Mouse (Mus musculus): ENCODE data around the gene Hsd11b1. TPM values are rescaled to one million over a fixed set of nuclear protein-coding genes. Genes with fewer than 3 reads are reported as not detected.

The Hsd11b1 gene
- total and polyA plus RNA-seq, 3 experiments: 10.5 to 20.9 (median 15.1) TPM

DNA sequence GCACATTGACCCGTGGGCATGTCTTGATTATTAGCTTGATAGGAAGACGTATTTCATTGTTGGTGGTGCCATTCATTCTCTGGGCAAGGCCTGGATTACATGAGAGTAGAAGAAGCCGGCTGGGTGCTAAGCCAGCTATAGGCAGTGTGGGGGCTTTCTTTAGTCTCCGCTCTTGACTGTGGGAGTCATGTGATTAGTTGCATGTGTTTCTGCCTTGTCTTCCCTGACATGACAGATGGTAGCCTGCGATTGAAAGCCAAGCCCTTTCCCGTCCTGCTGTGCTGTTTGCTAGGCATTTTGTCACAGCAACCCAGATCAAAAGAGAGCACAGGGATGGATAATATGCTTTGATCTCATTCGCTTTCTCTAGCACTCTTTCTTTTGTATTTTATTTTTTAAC is 41.5 kb upstream of the Hsd11b1 start:
- Histone ChIP-seq H3K79me2 (replicated peaks; ENCODE audit: control insufficient read depth, insufficient read depth, low read length) (no peaks in the 10 kb centered on the region), H3K9ac (ENCODE audit: low read depth, low read length) (no peak overlapping the region), H3K36me3 (ENCODE audit: control insufficient read depth, insufficient read depth, low read length) (no peaks in the 10 kb centered on the region), H3K4me1 (ENCODE audit: control insufficient read depth, insufficient read depth, low read length) (no peaks in the 10 kb centered on the region), H3K27me3 (ENCODE audit: control insufficient read depth, insufficient read depth, low read length) (no peaks in the 10 kb centered on the region), H3K4me3 (no peak overlapping the region), H3K27ac (no peak overlapping the region)
- DNase-seq: no peak
- TF ChIP-seq EP300 (IDR thresholded peaks at IDR 0.05; ENCODE audit: insufficient read depth, low read depth, low read length): no peak
- 70% methylated on average over 7 of the region's 7 CpGs for WGBS
- intact Hi-C loops (cut with DNase I): no loop called here

DNA sequence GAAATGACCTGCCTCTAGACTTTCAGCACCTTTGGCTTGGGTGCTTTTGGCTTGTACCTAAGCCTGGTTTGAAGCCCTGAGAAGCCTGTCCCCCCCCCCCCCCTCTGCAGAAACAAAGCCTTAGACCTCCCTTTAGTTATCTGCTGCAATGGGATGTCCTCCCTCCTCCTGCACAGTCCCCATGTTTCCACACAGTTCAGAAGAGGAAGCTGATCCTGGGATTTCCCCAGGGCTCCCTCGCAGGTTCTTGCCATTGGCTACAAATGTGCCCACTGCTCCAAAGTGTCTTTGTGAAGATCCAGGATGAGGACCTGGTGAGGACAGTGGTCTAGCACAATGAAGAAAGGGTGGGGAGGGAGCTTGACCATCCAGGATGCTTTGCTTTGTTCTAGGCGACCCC is 39.2 kb upstream of the Hsd11b1 start:
- no peaks in the 10 kb centered on the region for H3K79me2 ChIP-seq (replicated peaks; ENCODE audit: control insufficient read depth, insufficient read depth, low read length)
- intact Hi-C loops (cut with DNase I): no loop called here

DNA sequence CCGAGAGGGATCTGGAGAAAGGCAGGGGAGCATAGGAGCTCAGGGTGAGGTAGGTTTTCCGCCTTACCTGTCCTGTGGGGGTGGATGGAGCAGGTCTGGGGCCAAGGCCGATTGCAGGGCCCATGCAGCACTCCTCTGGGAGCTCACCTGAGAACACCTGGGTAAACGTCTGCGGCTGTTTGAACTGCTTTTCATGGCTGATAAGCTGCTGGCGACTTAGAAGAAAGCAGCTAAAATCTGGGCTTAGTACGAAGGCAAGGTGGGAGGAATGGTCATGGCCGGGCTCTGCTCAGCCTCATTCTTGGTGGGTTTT is 38.2 kb upstream of the Hsd11b1 start:
- no peaks in the 10 kb centered on the region for H3K4me1 ChIP-seq (ENCODE audit: control insufficient read depth, insufficient read depth, low read length)
- H3K4me3 ChIP-seq: no peak overlapping the region
- DNase-seq: no peak
- H3K79me2 ChIP-seq (replicated peaks; ENCODE audit: control insufficient read depth, insufficient read depth, low read length): no peaks in the 10 kb centered on the region
- TF ChIP-seq POLR2A (IDR thresholded peaks at IDR 0.05; ENCODE audit: insufficient read depth, low read depth, low read length) (no peak), EP300 (IDR thresholded peaks at IDR 0.05; ENCODE audit: insufficient read depth, low read depth, low read length) (no peak), CTCF (IDR thresholded peaks at IDR 0.05) (no peak)
- H3K27me3 ChIP-seq (ENCODE audit: control insufficient read depth, insufficient read depth, low read length): no peaks in the 10 kb centered on the region
- H3K27ac ChIP-seq: no peak overlapping the region
- intact Hi-C loops (cut with DNase I): no loop called here
- H3K36me3 ChIP-seq (ENCODE audit: control insufficient read depth, insufficient read depth, low read length): no peaks in the 10 kb centered on the region
- WGBS: 74% methylated on average over 8 of the region's 8 CpGs
- no peak overlapping the region for H3K9ac ChIP-seq (ENCODE audit: low read depth, low read length)

More for the DNA sequence above, 39.2 kb upstream of the Hsd11b1 start:
- H3K27ac ChIP-seq: no peak overlapping the region
- TF ChIP-seq EP300 (IDR thresholded peaks at IDR 0.05; ENCODE audit: insufficient read depth, low read depth, low read length): no peak
- no peak for TF ChIP-seq POLR2A (IDR thresholded peaks at IDR 0.05; ENCODE audit: insufficient read depth, low read depth, low read length)
- TF ChIP-seq CTCF (IDR thresholded peaks at IDR 0.05): no peak
- WGBS: 70% methylated on average over 2 of the region's 2 CpGs
- H3K4me3 ChIP-seq: no peak overlapping the region
- DNase-seq: no peak
- no peaks in the 10 kb centered on the region for H3K4me1 ChIP-seq (ENCODE audit: control insufficient read depth, insufficient read depth, low read length)
- no peaks in the 10 kb centered on the region for H3K27me3 ChIP-seq (ENCODE audit: control insufficient read depth, insufficient read depth, low read length)
- H3K36me3 ChIP-seq (ENCODE audit: control insufficient read depth, insufficient read depth, low read length): no peaks in the 10 kb centered on the region
- H3K9ac ChIP-seq (ENCODE audit: low read depth, low read length): no peak overlapping the region

DNA sequence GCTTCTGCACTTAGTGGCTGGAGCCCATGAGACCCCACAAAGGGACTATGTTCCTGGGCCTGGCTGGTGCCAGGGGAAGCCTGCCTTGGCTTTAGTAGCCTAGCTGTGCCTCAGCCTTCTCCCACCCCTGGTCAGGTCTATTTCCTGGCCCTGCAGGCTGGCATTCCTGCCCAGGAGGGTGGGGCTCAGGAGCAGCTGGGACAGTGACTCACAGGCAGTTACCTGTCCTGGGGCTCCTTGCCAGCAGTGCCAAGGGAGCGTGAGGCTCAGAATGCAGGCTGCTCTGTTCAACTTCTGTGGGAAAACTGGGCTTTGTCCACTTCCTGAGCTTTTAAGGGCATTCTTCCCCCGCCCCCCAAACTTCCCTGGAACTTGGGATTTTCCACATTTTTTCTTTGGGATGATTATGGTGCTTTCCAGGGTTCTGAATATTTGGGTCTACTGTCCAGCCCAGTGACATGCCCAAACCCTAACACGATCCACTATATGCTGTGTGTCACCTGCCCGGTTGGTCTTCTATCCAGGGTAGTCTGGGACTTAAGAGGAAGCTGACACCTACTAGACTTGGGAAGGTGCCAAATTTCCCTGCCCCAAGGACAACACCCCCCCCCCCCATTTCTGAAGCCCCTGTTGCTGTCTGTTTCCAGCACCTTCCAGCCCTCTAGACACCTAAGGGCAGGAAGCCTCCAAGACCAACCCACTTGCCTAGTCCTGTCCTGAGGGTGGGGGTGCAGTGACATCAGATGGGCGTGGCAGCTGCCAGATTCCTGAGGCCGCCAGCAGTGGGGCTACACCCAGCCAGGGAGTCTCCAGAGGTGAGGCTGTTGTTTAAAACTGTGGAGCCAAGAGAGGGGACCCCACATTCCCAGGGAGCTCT is 37.6 kb upstream of the Hsd11b1 start:
- no peak for DNase-seq
- WGBS: 53% methylated on average over 6 of the region's 6 CpGs
- no peak overlapping the region for H3K9ac ChIP-seq (ENCODE audit: low read depth, low read length)

DNA sequence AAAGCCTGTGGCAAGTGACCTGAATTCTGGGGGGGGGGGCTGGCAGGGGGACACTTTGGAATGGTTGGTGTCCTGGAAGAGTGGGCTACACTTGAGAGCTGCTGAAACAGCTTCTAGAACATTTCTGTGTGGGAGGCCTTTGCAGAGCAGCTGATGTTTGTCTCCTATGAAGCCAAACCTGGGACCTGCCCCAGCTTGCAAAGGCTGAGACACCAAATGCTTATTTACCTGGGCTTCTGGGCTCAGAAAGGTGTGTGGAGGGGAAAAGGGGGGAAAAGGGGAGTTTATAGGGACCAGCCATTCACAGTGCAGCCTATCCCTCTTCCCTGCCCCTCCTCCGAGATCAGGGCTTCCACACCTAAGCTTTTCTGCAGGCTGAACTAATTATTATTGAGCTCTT is 36.1 kb upstream of the Hsd11b1 start:
- no peak for DNase-seq
- Histone ChIP-seq H3K36me3 (ENCODE audit: control insufficient read depth, insufficient read depth, low read length) (no peaks in the 10 kb centered on the region), H3K4me1 (ENCODE audit: control insufficient read depth, insufficient read depth, low read length) (no peaks in the 10 kb centered on the region), H3K79me2 (replicated peaks; ENCODE audit: control insufficient read depth, insufficient read depth, low read length) (no peaks in the 10 kb centered on the region), H3K27me3 (ENCODE audit: control insufficient read depth, insufficient read depth, low read length) (no peaks in the 10 kb centered on the region), H3K4me3 (no peak overlapping the region), H3K27ac (no peak overlapping the region), H3K9ac (ENCODE audit: low read depth, low read length) (no peak overlapping the region)
- WGBS: 61% methylated on average over 1 of the region's 1 CpGs
- intact Hi-C loops (cut with DNase I): no loop called here
- no peak for TF ChIP-seq POLR2A (IDR thresholded peaks at IDR 0.05; ENCODE audit: insufficient read depth, low read depth, low read length)
- TF ChIP-seq EP300 (IDR thresholded peaks at IDR 0.05; ENCODE audit: insufficient read depth, low read depth, low read length): no peak
- TF ChIP-seq CTCF (IDR thresholded peaks at IDR 0.05): no peak

More for the DNA sequence above, 37.6 kb upstream of the Hsd11b1 start:
- no peak overlapping the region for H3K4me3 ChIP-seq
- H3K27ac ChIP-seq: no peak overlapping the region
- intact Hi-C loops (cut with DNase I): no loop called here
- no peaks in the 10 kb centered on the region for H3K79me2 ChIP-seq (replicated peaks; ENCODE audit: control insufficient read depth, insufficient read depth, low read length)
- H3K27me3 ChIP-seq (ENCODE audit: control insufficient read depth, insufficient read depth, low read length): no peaks in the 10 kb centered on the region
- no peaks in the 10 kb centered on the region for H3K36me3 ChIP-seq (ENCODE audit: control insufficient read depth, insufficient read depth, low read length)
- no peaks in the 10 kb centered on the region for H3K4me1 ChIP-seq (ENCODE audit: control insufficient read depth, insufficient read depth, low read length)
- TF ChIP-seq POLR2A (IDR thresholded peaks at IDR 0.05; ENCODE audit: insufficient read depth, low read depth, low read length) (no peak), EP300 (IDR thresholded peaks at IDR 0.05; ENCODE audit: insufficient read depth, low read depth, low read length) (no peak), CTCF (IDR thresholded peaks at IDR 0.05) (no peak)

DNA sequence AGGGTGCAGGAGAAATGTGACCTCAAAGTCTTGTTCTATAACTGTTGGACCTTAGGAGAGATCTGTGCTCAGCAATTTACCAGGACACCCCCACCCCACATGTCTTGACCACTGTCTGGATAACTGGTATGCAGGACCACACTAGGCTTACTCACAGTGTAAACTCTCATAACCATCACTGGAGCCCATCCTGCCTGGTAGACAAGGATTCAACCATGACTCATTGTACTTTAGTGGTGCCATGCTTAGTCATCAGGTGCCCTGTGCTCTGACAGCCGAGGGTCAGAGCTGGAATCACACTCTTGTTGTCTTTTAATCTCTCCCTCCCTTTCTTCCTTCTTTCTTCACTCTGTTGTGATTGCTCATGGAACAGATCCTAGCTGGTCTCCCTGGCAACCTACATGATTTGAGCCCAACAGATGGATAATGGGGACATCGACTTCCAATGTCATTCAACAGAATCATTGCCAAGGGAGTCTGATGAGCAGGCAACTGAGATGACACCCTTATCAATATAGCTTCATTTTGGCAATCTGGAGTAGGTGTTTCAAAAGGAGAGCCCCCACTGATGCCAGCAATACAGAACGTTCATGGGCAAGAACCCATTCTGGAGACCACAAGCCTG is 34.4 kb upstream of the Hsd11b1 start:
- Histone ChIP-seq H3K4me3 (no peak overlapping the region), H3K36me3 (ENCODE audit: control insufficient read depth, insufficient read depth, low read length) (no peaks in the 10 kb centered on the region), H3K79me2 (replicated peaks; ENCODE audit: control insufficient read depth, insufficient read depth, low read length) (no peaks in the 10 kb centered on the region), H3K27ac (no peak overlapping the region), H3K9ac (ENCODE audit: low read depth, low read length) (no peak overlapping the region), H3K4me1 (ENCODE audit: control insufficient read depth, insufficient read depth, low read length) (no peaks in the 10 kb centered on the region), H3K27me3 (ENCODE audit: control insufficient read depth, insufficient read depth, low read length) (no peaks in the 10 kb centered on the region)
- DNase-seq: no peak
- 86% methylated on average over 3 of the region's 3 CpGs for WGBS
- TF ChIP-seq POLR2A (IDR thresholded peaks at IDR 0.05; ENCODE audit: insufficient read depth, low read depth, low read length): no peak
- no peak for TF ChIP-seq CTCF (IDR thresholded peaks at IDR 0.05)
- TF ChIP-seq EP300 (IDR thresholded peaks at IDR 0.05; ENCODE audit: insufficient read depth, low read depth, low read length): no peak
- intact Hi-C loops (cut with DNase I): no loop called here

All from heart, adult 2 months (tissue).